Mouse (Mus musculus) MEL (cell line): ENCODE results near the gene Kmt2a. TPM values are rescaled to one million over a fixed set of nuclear protein-coding genes. Genes with fewer than 3 reads are reported as not detected.

Experiments used
- DNase-seq: peaks from one replicate; pipeline ENCODE4 v3.0.0; 2011; ENCODE audit warnings: low read depth, low spot score
- H3K27ac ChIP-seq: 2 replicates; pipeline ENCODE4 v1.5.1; 2012; ENCODE audit warnings: low read depth, mild to moderate bottlenecking, control low read depth, low read length, moderate library complexity; ENCODE audit not compliant: control insufficient read depth
- H3K27me3 ChIP-seq, 2 experiments: fragments of 150-350 bp in 1 of 2; sonication (generic) in 1 of 2; 2 replicates each; pipeline ENCODE4 v1.6.1; 2012; ENCODE audit warnings: low read length in 2 of 2, mild to moderate bottlenecking in 2 of 2, improper control_type of control experiment in 1 of 2, moderate library complexity in 1 of 2; ENCODE audit not compliant: insufficient read depth in 2 of 2, control insufficient read depth in 1 of 2
- H3K36me3 ChIP-seq, 2 experiments: 2 replicates each; pipeline ENCODE4 v1.6.1; 2012 to 2014; ENCODE audit warnings: low read length in 2 of 2, improper control_type of control experiment in 1 of 2, inconsistent platforms in 1 of 2, mild to moderate bottlenecking in 1 of 2; ENCODE audit not compliant: insufficient read depth in 2 of 2, control insufficient read depth in 1 of 2
- H3K4me1 ChIP-seq, 2 experiments: fragments of 150-350 bp in 1 of 2; sonication (generic) in 1 of 2; 2 replicates each; pipeline ENCODE4 v1.6.1; 2012; ENCODE audit warnings: low read length in 2 of 2, improper control_type of control experiment in 1 of 2, mild to moderate bottlenecking in 1 of 2; ENCODE audit not compliant: insufficient read depth in 2 of 2, control insufficient read depth in 1 of 2
- H3K4me3 ChIP-seq, 2 experiments: fragments of 150-350 bp in 1 of 2; sonication (generic) in 1 of 2; 2 replicates each; pipeline ENCODE4 v1.5.1; 2012; ENCODE audit warnings: low read depth in 2 of 2, low read length in 2 of 2, mild to moderate bottlenecking in 2 of 2, moderate library complexity in 2 of 2, control low read depth in 1 of 2, improper control_type of control experiment in 1 of 2; ENCODE audit not compliant: control insufficient read depth in 1 of 2, insufficient read depth in 1 of 2
- H3K79me2 ChIP-seq: 2 replicates; pipeline ENCODE4 v1.6.1; 2012; ENCODE audit warnings: mild to moderate bottlenecking, low read length, moderate library complexity; ENCODE audit not compliant: control insufficient read depth, poor library complexity, insufficient read depth
- H3K9ac ChIP-seq: 2 replicates; pipeline ENCODE4 v1.6.1; 2012; ENCODE audit warnings: low read depth, mild to moderate bottlenecking, control low read depth, low read length, moderate library complexity; ENCODE audit not compliant: control insufficient read depth, poor library complexity, severe bottlenecking
- H3K9me3 ChIP-seq: fragments of 150-350 bp; sonication (generic); replicated peaks from 2 replicates; pipeline ENCODE4 v1.6.1; 2012; ENCODE audit warnings: mild to moderate bottlenecking, low read length, improper control_type of control experiment, moderate library complexity; ENCODE audit not compliant: insufficient read depth
- BHLHE40 ChIP-seq: IDR thresholded peaks from 2 replicates; pipeline ENCODE4 v1.6.1; 2012; ENCODE audit warnings: low read depth, mild to moderate bottlenecking, inconsistent platforms, low read length, improper control_type of control experiment, borderline replicate concordance
- CHD1 ChIP-seq: IDR thresholded peaks from 2 replicates; pipeline ENCODE4 v1.6.1; 2012; ENCODE audit warnings: low read depth, mild to moderate bottlenecking, inconsistent platforms, low read length, improper control_type of control experiment
- CHD2 ChIP-seq: IDR thresholded peaks from 2 replicates; pipeline ENCODE4 v1.6.1; 2011; ENCODE audit warnings: low read length, improper control_type of control experiment
- CTCF ChIP-seq, 3 experiments: IDR thresholded peaks in 2 of 3; conservative IDR thresholded peaks in 1 of 3; 2 replicates each; pipeline ENCODE4 v1.5.1; 2011 to 2012; ENCODE audit warnings: low read length in 3 of 3, low read depth in 2 of 3, mild to moderate bottlenecking in 2 of 3, improper control_type of control experiment in 1 of 3, inconsistent platforms in 1 of 3, mixed read lengths in 1 of 3, moderate library complexity in 1 of 3; ENCODE audit not compliant: control insufficient read depth in 1 of 3, insufficient read depth in 1 of 3, poor library complexity in 1 of 3, severe bottlenecking in 1 of 3
- ELF1 ChIP-seq: IDR thresholded peaks from 2 replicates; pipeline ENCODE4 v1.6.1; 2014; ENCODE audit warnings: low read depth, mild to moderate bottlenecking, inconsistent platforms, low read length, improper control_type of control experiment, moderate library complexity
- EP300 ChIP-seq, 2 experiments: IDR thresholded peaks; 2 replicates each; pipeline ENCODE4 v1.6.1; 2011; ENCODE audit warnings: improper control_type of control experiment in 2 of 2, low read length in 2 of 2, low read depth in 1 of 2, mild to moderate bottlenecking in 1 of 2
- ETS1 ChIP-seq: IDR thresholded peaks from 2 replicates; pipeline ENCODE4 v1.6.1; 2012; ENCODE audit warnings: low read depth, mild to moderate bottlenecking, inconsistent platforms, low read length, improper control_type of control experiment, moderate library complexity
- GATA1 ChIP-seq: IDR thresholded peaks from 2 replicates; pipeline ENCODE4 v1.6.1; 2011; ENCODE audit warnings: low read depth, low read length, improper control_type of control experiment
- HCFC1 ChIP-seq: IDR thresholded peaks from 2 replicates; pipeline ENCODE4 v1.6.1; 2012; ENCODE audit warnings: low read depth, mild to moderate bottlenecking, inconsistent platforms, low read length, improper control_type of control experiment, moderate library complexity
- KAT2A ChIP-seq: conservative IDR thresholded peaks from 2 replicates; pipeline ENCODE4 v1.6.1; 2012; ENCODE audit warnings: low read depth, low read length, improper control_type of control experiment, inconsistent platforms
- MAZ ChIP-seq: IDR thresholded peaks from 2 replicates; pipeline ENCODE4 v1.6.1; 2012; ENCODE audit warnings: low read depth, mild to moderate bottlenecking, inconsistent platforms, low read length, improper control_type of control experiment
- MEF2A ChIP-seq: IDR thresholded peaks from 2 replicates; pipeline ENCODE4 v1.6.1; 2014; ENCODE audit warnings: low read depth, mild to moderate bottlenecking, inconsistent platforms, low read length, improper control_type of control experiment; ENCODE audit not compliant: poor library complexity, insufficient replicate concordance, severe bottlenecking; ENCODE audit errors: extremely low read depth
- MYB ChIP-seq: IDR thresholded peaks from 2 replicates; pipeline ENCODE4 v1.6.1; 2011; ENCODE audit warnings: mild to moderate bottlenecking, low read depth, low read length, improper control_type of control experiment
- NELFE ChIP-seq: IDR thresholded peaks from 2 replicates; pipeline ENCODE4 v1.6.1; 2011; ENCODE audit warnings: low read depth, low read length, improper control_type of control experiment
- NRF1 ChIP-seq: IDR thresholded peaks from 2 replicates; pipeline ENCODE4 v1.6.1; 2014; ENCODE audit warnings: low read depth, mild to moderate bottlenecking, inconsistent platforms, low read length, improper control_type of control experiment, moderate library complexity; ENCODE audit not compliant: poor library complexity, insufficient read depth, severe bottlenecking
- POLR2A ChIP-seq, 2 experiments: IDR thresholded peaks; 2 replicates each; pipeline ENCODE4 v1.6.1; 2011 to 2012; ENCODE audit warnings: low read length in 2 of 2, mild to moderate bottlenecking in 2 of 2, control low read depth in 1 of 2, improper control_type of control experiment in 1 of 2, low read depth in 1 of 2, moderate library complexity in 1 of 2; ENCODE audit not compliant: control insufficient read depth in 1 of 2, insufficient read depth in 1 of 2, poor library complexity in 1 of 2
- POLR2AphosphoS2 ChIP-seq: IDR thresholded peaks from 2 replicates; pipeline ENCODE4 v1.6.1; 2011; ENCODE audit warnings: low read length, improper control_type of control experiment
- POLR2AphosphoS5 ChIP-seq: IDR thresholded peaks from 2 replicates; pipeline ENCODE4 v1.6.1; 2012; ENCODE audit warnings: low read depth, borderline replicate concordance, mild to moderate bottlenecking, inconsistent platforms, low read length, moderate library complexity, mixed read lengths
- RAD21 ChIP-seq: IDR thresholded peaks from 2 replicates; pipeline ENCODE4 v1.6.1; 2011; ENCODE audit warnings: mild to moderate bottlenecking, low read depth, low read length, improper control_type of control experiment
- SIN3A ChIP-seq: IDR thresholded peaks from 2 replicates; pipeline ENCODE4 v1.6.1; 2012; ENCODE audit warnings: low read length, improper control_type of control experiment, inconsistent platforms
- TBP ChIP-seq: IDR thresholded peaks from 2 replicates; pipeline ENCODE4 v1.8.0; 2011; ENCODE audit warnings: low read depth, low read length, improper control_type of control experiment
- TCF12 ChIP-seq: IDR thresholded peaks from 2 replicates; pipeline ENCODE4 v1.6.1; 2014; ENCODE audit warnings: low read depth, mild to moderate bottlenecking, inconsistent platforms, low read length, improper control_type of control experiment, moderate library complexity
- UBTF ChIP-seq: IDR thresholded peaks from 2 replicates; pipeline ENCODE4 v1.6.1; 2012; ENCODE audit warnings: low read depth, mild to moderate bottlenecking, inconsistent platforms, low read length, improper control_type of control experiment, moderate library complexity, borderline replicate concordance; ENCODE audit not compliant: insufficient read depth
- USF2 ChIP-seq, 2 experiments: IDR thresholded peaks; 2 replicates each; pipeline ENCODE4 v1.6.1; 2011 to 2012; ENCODE audit warnings: improper control_type of control experiment in 2 of 2, low read length in 2 of 2, borderline replicate concordance in 1 of 2, inconsistent platforms in 1 of 2, low read depth in 1 of 2, mild to moderate bottlenecking in 1 of 2; ENCODE audit not compliant: insufficient read depth in 1 of 2
- ZC3H11A ChIP-seq: IDR thresholded peaks from 2 replicates; pipeline ENCODE4 v1.6.1; 2012; ENCODE audit warnings: low read depth, mild to moderate bottlenecking, inconsistent platforms, low read length, improper control_type of control experiment
- ZKSCAN1 ChIP-seq: IDR thresholded peaks from 2 replicates; pipeline ENCODE4 v1.6.1; 2012; ENCODE audit warnings: low read depth, mild to moderate bottlenecking, inconsistent platforms, low read length, improper control_type of control experiment, moderate library complexity
- ZMIZ1 ChIP-seq: IDR thresholded peaks from 2 replicates; pipeline ENCODE4 v1.6.1; 2012; ENCODE audit warnings: low read depth, mild to moderate bottlenecking, inconsistent platforms, low read length, improper control_type of control experiment, moderate library complexity
- ZNF384 ChIP-seq: IDR thresholded peaks from 2 replicates; pipeline ENCODE4 v1.6.1; 2012; ENCODE audit warnings: low read depth, mild to moderate bottlenecking, inconsistent platforms, low read length, improper control_type of control experiment
- polyA plus RNA-seq, 2 experiments: library from polyadenylated mRNA; stranded (reverse) in 1 of 2; unstranded in 1 of 2; fragments of >175 nt in 1 of 2; fragments of >200 nt in 1 of 2; gene quantifications; 2 replicates each; pipeline versions ENCODE4 v1.2.1 to v1.2.4; 2012; ENCODE audit warnings: low replicate concordance in 2 of 2, low read depth in 1 of 2; ENCODE audit not compliant: insufficient read length in 2 of 2, insufficient read depth in 1 of 2, missing spikeins in 1 of 2
- total RNA-seq: library from RNA; depleted of rRNA; stranded (reverse); fragments of 300-350 nt; gene quantifications from 2 replicates; pipeline ENCODE4 v1.2.3, GENCODE M21; 2012

Gene Kmt2a
- total and polyA plus RNA-seq, 3 experiments, result 4.7 to 27.3 (median 11.7) TPM

- TF ChIP-seq MAZ (peak; percentile 13; the same call in 1 of the 2 replicates), NRF1 (no peak), RAD21 (no peak), ZKSCAN1 (no peak), POLR2AphosphoS5 (no peak), MYB (no peak), ZC3H11A (no peak), ETS1 (0 out of 2 replicates have a peak, but pooled peaks have one; percentile 13), EP300 (IDR thresholded peaks at IDR 0.05; ENCODE audit: low read depth in 1 of 2, low read length in 2 of 2) (no peak; a peak in 1 of 4 replicates), GATA1 (no peak), ZMIZ1 (no peak), HCFC1 (peak; percentile 87), BHLHE40 (no peak), CHD1 (peak; percentile 80; the same call in 1 of the 2 replicates), UBTF (peak; percentile 81; the same call in 1 of the 2 replicates), KAT2A (peak; percentile 55; the same call in 1 of the 2 replicates), TBP (peak; percentile 89), ELF1 (peak; percentile 77), POLR2AphosphoS2 (no peak; the same call in 1 of the 2 replicates), POLR2A (IDR thresholded peaks at IDR 0.05; ENCODE audit: control insufficient read depth in 1 of 2, insufficient read depth in 1 of 2, low read depth in 1 of 2, low read length in 2 of 2, poor library complexity in 1 of 2) (peak; percentile 68 to 73; a peak in 3 of 4 replicates), ZNF384 (peak; percentile 78), SIN3A (peak; percentile 66; the same call in 1 of the 2 replicates)
Observed at GRCm38 (mm10) chr9:44767101-44768028, 113.7 kb downstream of the Kmt2a start, which contains the start of the genes Arcn1 and Ift46 (continued).

- no peaks in the 10 kb centered on the region for H3K27me3 ChIP-seq
- peaks cover 25 to 40% of the 10 kb centered on the region in 2 experiments for H3K36me3 ChIP-seq
- DNase-seq, result no peak
- TF ChIP-seq NRF1, result no peak
- no peak for TF ChIP-seq POLR2A (IDR thresholded peaks at IDR 0.05; ENCODE audit: control insufficient read depth in 1 of 2, insufficient read depth in 1 of 2, low read depth in 1 of 2, low read length in 2 of 2, poor library complexity in 1 of 2)
- no peak for TF ChIP-seq TBP
- no peak for TF ChIP-seq CTCF (IDR thresholded peaks at IDR 0.05 in 2 of 3, conservative IDR thresholded peaks at IDR 0.05 in 1 of 3; ENCODE audit: control insufficient read depth in 1 of 3, insufficient read depth in 1 of 3, low read depth in 2 of 3, low read length in 3 of 3, poor library complexity in 1 of 3, severe bottlenecking in 1 of 3)
- no peak for TF ChIP-seq MYB
- no peak for TF ChIP-seq RAD21
- no peak for TF ChIP-seq TCF12
- TF ChIP-seq BHLHE40, result no peak
- no peak for TF ChIP-seq ZC3H11A
- no peak for TF ChIP-seq NELFE
- TF ChIP-seq ZNF384, result no peak
- TF ChIP-seq POLR2AphosphoS2, result no peak
- no peak for TF ChIP-seq CHD2
- no peak for TF ChIP-seq USF2 (IDR thresholded peaks at IDR 0.05; ENCODE audit: borderline replicate concordance in 1 of 2, insufficient read depth in 1 of 2, low read depth in 1 of 2, low read length in 2 of 2)
- TF ChIP-seq MAZ, result no peak
- TF ChIP-seq SIN3A, result no peak
- no peak for TF ChIP-seq MEF2A
- TF ChIP-seq, all 39 proteins: peak for 0
- H3K79me2 ChIP-seq, result peaks cover 51% of the 10 kb centered on the region
- H3K9me3 ChIP-seq, result no peaks in the 10 kb centered on the region
- no peak overlapping the region for H3K4me3 ChIP-seq
- no peak overlapping the region for H3K27ac ChIP-seq
- H3K9ac ChIP-seq, result no peak overlapping the region
- peaks cover 5 to 11% of the 10 kb centered on the region in 2 experiments; a peak in 3 of 4 replicates for H3K4me1 ChIP-seq
Observed at GRCm38 (mm10) chr9:44760873-44761272, 120.2 kb downstream of the Kmt2a start.
